Mouse (Mus musculus) limb, embryonic 15.5 days (tissue): ENCODE results near the gene Crbn. TPM values are rescaled to one million over a fixed set of nuclear protein-coding genes. Genes with fewer than 3 reads are reported as not detected.

Experiments used
- ATAC-seq: fragments of 200-750 bp; cut with Nextera tagmentation; 2 replicates; pipeline ENCODE4 v1.8.0; 2017; ENCODE audit warnings: low read depth, moderate TSS enrichment; ENCODE audit not compliant: insufficient number of reproducible peaks, low FRiP score, low TSS enrichment
- H3K27ac ChIP-seq: fragments of 300-500 bp; sonication (generic); 2 replicates; pipeline ENCODE4 v1.5.1; 2015; ENCODE audit warnings: moderate library complexity, mild to moderate bottlenecking, inconsistent platforms
- H3K27me3 ChIP-seq: fragments of 300-500 bp; sonication (generic); 2 replicates; pipeline ENCODE4 v1.6.1; 2015; ENCODE audit warnings: inconsistent platforms
- H3K36me3 ChIP-seq: fragments of 300-500 bp; sonication (generic); 2 replicates; pipeline ENCODE4 v1.6.1; 2015; ENCODE audit warnings: inconsistent platforms
- H3K4me1 ChIP-seq: fragments of 300-500 bp; sonication (generic); 2 replicates; pipeline ENCODE4 v1.6.1; 2015; ENCODE audit warnings: inconsistent platforms
- H3K4me2 ChIP-seq: fragments of 300-500 bp; sonication (generic); 2 replicates; pipeline ENCODE4 v1.6.1; 2015; ENCODE audit warnings: mild to moderate bottlenecking, inconsistent platforms
- H3K4me3 ChIP-seq: fragments of 300-500 bp; sonication (generic); 2 replicates; pipeline ENCODE4 v1.5.1; 2015; ENCODE audit warnings: mild to moderate bottlenecking, inconsistent platforms
- H3K9ac ChIP-seq: fragments of 300-500 bp; sonication (generic); 2 replicates; pipeline ENCODE4 v1.6.1; 2015; ENCODE audit warnings: inconsistent platforms
- H3K9me3 ChIP-seq: fragments of 300-500 bp; sonication (generic); 2 replicates; pipeline ENCODE4 v1.6.1; 2016; ENCODE audit warnings: inconsistent platforms
- WGBS: fragments of 180-500 bp; shearing (Covaris S2); methylation state at CpG from one replicate; pipeline ENCODE4 v1.1.7; 2015; 5-methylcytosine and 5-hydroxymethylcytosine counted together
- polyA plus RNA-seq: library from polyadenylated mRNA; unstranded; fragments of >200 nt; fragmentation: Nextera tagmentation; extraction: Ambion mirVana; gene quantifications from 2 replicates; pipeline ENCODE4 v1.2.1, GENCODE M21; 2015

The Crbn gene
- polyA plus RNA-seq, 1 experiment from 2014 or later, result 46.8 TPM

GRCm38 (mm10) chr6:106794094-106794814 is 5.6 kb downstream of the Crbn start:
- no peak overlapping the region for H3K4me3 ChIP-seq
- WGBS, result 89% methylated on average over 13 of the region's 13 CpGs
- H3K4me2 ChIP-seq, result no peak overlapping the region

GRCm38 (mm10) chr6:106793621-106794020 is 6.3 kb downstream of the Crbn start:
- no peak overlapping the region for H3K4me3 ChIP-seq
- H3K4me2 ChIP-seq, result no peak overlapping the region
- H3K9ac ChIP-seq, result no peak overlapping the region
- no peak overlapping the region for H3K27ac ChIP-seq
- H3K9me3 ChIP-seq, result no peaks in the 10 kb centered on the region
- WGBS, result 94% methylated on average over 10 of the region's 10 CpGs
- H3K36me3 ChIP-seq, result peaks cover 35% of the 10 kb centered on the region
- peaks cover 4% of the 10 kb centered on the region; the same call in 1 of the 2 replicates for H3K4me1 ChIP-seq
- H3K27me3 ChIP-seq, result no peaks in the 10 kb centered on the region
- ATAC-seq, result no peak

More at GRCm38 (mm10) chr6:106794094-106794814, 5.6 kb downstream of the Crbn start:
- no peak for ATAC-seq
- Histone ChIP-seq H3K27ac (no peak overlapping the region), H3K9ac (no peak overlapping the region), H3K27me3 (no peaks in the 10 kb centered on the region), H3K9me3 (no peaks in the 10 kb centered on the region), H3K4me1 (peaks cover 10% of the 10 kb centered on the region), H3K36me3 (peaks cover 32% of the 10 kb centered on the region)

- Histone ChIP-seq H3K4me2 (no peak overlapping the region), H3K9ac (no peak overlapping the region), H3K4me3 (no peak overlapping the region), H3K4me1 (no peaks in the 10 kb centered on the region), H3K27me3 (no peaks in the 10 kb centered on the region), H3K9me3 (no peaks in the 10 kb centered on the region), H3K36me3 (peaks cover 40% of the 10 kb centered on the region), H3K27ac (no peak overlapping the region)
- ATAC-seq, result no peak
- 94% methylated on average over 7 of the region's 7 CpGs for WGBS
These were observed 6.8 kb downstream of the Crbn start for GRCm38 (mm10) chr6:106793088-106793487.

GRCm38 (mm10) chr6:106792486-106792885 is 7.4 kb downstream of the Crbn start:
- H3K36me3 ChIP-seq, result peaks cover 42% of the 10 kb centered on the region
- WGBS, result 91% methylated on average over 5 of the region's 5 CpGs
- ATAC-seq, result no peak

GRCm38 (mm10) chr6:106791429-106791828 is 8.4 kb downstream of the Crbn start:
- no peak overlapping the region for H3K4me2 ChIP-seq
- H3K9ac ChIP-seq, result no peak overlapping the region
- no peak overlapping the region for H3K4me3 ChIP-seq
- no peaks in the 10 kb centered on the region for H3K9me3 ChIP-seq
- no peaks in the 10 kb centered on the region for H3K27me3 ChIP-seq
- peaks cover 50% of the 10 kb centered on the region for H3K36me3 ChIP-seq
- WGBS, result 91% methylated on average over 8 of the region's 8 CpGs
- no peaks in the 10 kb centered on the region for H3K4me1 ChIP-seq
- no peak overlapping the region for H3K27ac ChIP-seq
- no peak for ATAC-seq

More at GRCm38 (mm10) chr6:106792486-106792885, 7.4 kb downstream of the Crbn start:
- H3K9me3 ChIP-seq, result no peaks in the 10 kb centered on the region
- no peaks in the 10 kb centered on the region for H3K4me1 ChIP-seq
- no peak overlapping the region for H3K9ac ChIP-seq
- H3K27me3 ChIP-seq, result no peaks in the 10 kb centered on the region
- H3K27ac ChIP-seq, result no peak overlapping the region
- H3K4me2 ChIP-seq, result no peak overlapping the region
- no peak overlapping the region for H3K4me3 ChIP-seq

- Histone ChIP-seq H3K27ac (no peak overlapping the region), H3K36me3 (peaks cover 37% of the 10 kb centered on the region), H3K9me3 (no peaks in the 10 kb centered on the region), H3K4me2 (no peak overlapping the region), H3K27me3 (no peaks in the 10 kb centered on the region), H3K4me1 (no peaks in the 10 kb centered on the region), H3K4me3 (no peak overlapping the region), H3K9ac (no peak overlapping the region)
- 87% methylated on average over 3 of the region's 3 CpGs for WGBS
- no peak for ATAC-seq
These were observed 12.7 kb downstream of the Crbn start for GRCm38 (mm10) chr6:106787138-106787537.

- Histone ChIP-seq H3K27me3 (no peaks in the 10 kb centered on the region), H3K4me1 (peaks cover 12% of the 10 kb centered on the region), H3K9ac (peak overlapping the region; percentile 61), H3K36me3 (peaks cover 31% of the 10 kb centered on the region), H3K4me2 (peak overlapping the region; percentile 81), H3K27ac (no peak overlapping the region), H3K4me3 (peak overlapping the region; percentile 72), H3K9me3 (no peaks in the 10 kb centered on the region)
- no peak for ATAC-seq
- WGBS, result 36% methylated on average over 4 of the region's 4 CpGs
These were observed 29.8 kb downstream of the Crbn start for GRCm38 (mm10) chr6:106770046-106770445.

GRCm38 (mm10) chr6:106769290-106769866 is 30.5 kb downstream of the Crbn start:
- H3K27me3 ChIP-seq, result no peaks in the 10 kb centered on the region
- peak; percentile 62 for ATAC-seq
- H3K27ac ChIP-seq, result peak overlapping the region; percentile 54
- H3K4me1 ChIP-seq, result peaks cover 12% of the 10 kb centered on the region
- H3K9me3 ChIP-seq, result no peaks in the 10 kb centered on the region
- H3K36me3 ChIP-seq, result peaks cover 29% of the 10 kb centered on the region
- H3K9ac ChIP-seq, result peak overlapping the region; percentile 61
- WGBS, result under 1% methylated on average over 33 of the region's 33 CpGs
- H3K4me3 ChIP-seq, result peak overlapping the region; percentile 72
- peak overlapping the region; percentile 81 for H3K4me2 ChIP-seq

GRCm38 (mm10) chr6:106768640-106769289 is 31.1 kb downstream of the Crbn start, which contains the start of gene Trnt1:
Gene Trnt1 (plus strand): TSS chr6:106769120.
- 9% methylated on average over 35 of the region's 35 CpGs for WGBS
- H3K4me3 ChIP-seq, result peak within 1 kb of the TSS; percentile 72
- H3K4me2 ChIP-seq, result peak within 1 kb of the TSS; percentile 81
- H3K27ac ChIP-seq, result peak within 1 kb of the TSS; percentile 54
- peaks cover 25% of the 10 kb centered on the region for H3K36me3 ChIP-seq
- H3K9ac ChIP-seq, result peak within 1 kb of the TSS; percentile 61
- peaks cover 12% of the 10 kb centered on the region for H3K4me1 ChIP-seq
- peak; percentile 99 for ATAC-seq
- no peaks in the 10 kb centered on the region for H3K9me3 ChIP-seq
- H3K27me3 ChIP-seq, result no peaks in the 10 kb centered on the region

GRCm38 (mm10) chr6:106766774-106767173 is 33.1 kb downstream of the Crbn start:
- peaks cover 12% of the 10 kb centered on the region for H3K4me1 ChIP-seq
- 0 out of 2 replicates have a peak, but pooled peaks cover 1% of the 10 kb centered on the region for H3K27me3 ChIP-seq
- no peak overlapping the region for H3K4me3 ChIP-seq
- H3K9ac ChIP-seq, result no peak overlapping the region
- H3K36me3 ChIP-seq, result peaks cover 6% of the 10 kb centered on the region
- WGBS, result 72% methylated on average over 4 of the region's 4 CpGs
- H3K4me2 ChIP-seq, result no peak overlapping the region
- ATAC-seq, result no peak
- no peaks in the 10 kb centered on the region for H3K9me3 ChIP-seq
- no peak overlapping the region for H3K27ac ChIP-seq

- WGBS, result 64% methylated on average over 1 of the region's 1 CpGs
- Histone ChIP-seq H3K27me3 (0 out of 2 replicates have a peak, but pooled peaks cover 7% of the 10 kb centered on the region), H3K36me3 (no peaks in the 10 kb centered on the region), H3K4me2 (no peak overlapping the region), H3K4me1 (peaks cover 12% of the 10 kb centered on the region), H3K27ac (no peak overlapping the region), H3K9ac (no peak overlapping the region), H3K4me3 (no peak overlapping the region), H3K9me3 (no peaks in the 10 kb centered on the region)
- ATAC-seq, result no peak
These were observed 34.0 kb downstream of the Crbn start for GRCm38 (mm10) chr6:106765892-106766291.

GRCm38 (mm10) chr6:106761486-106761885 is 38.4 kb downstream of the Crbn start:
- no peak overlapping the region for H3K4me3 ChIP-seq
- WGBS, result 62% methylated on average over 1 of the region's 1 CpGs
- no peaks in the 10 kb centered on the region for H3K4me1 ChIP-seq
- H3K27me3 ChIP-seq, result 0 out of 2 replicates have a peak, but pooled peaks cover 12% of the 10 kb centered on the region
- H3K9ac ChIP-seq, result no peak overlapping the region
- no peaks in the 10 kb centered on the region for H3K9me3 ChIP-seq
- no peak for ATAC-seq
- no peak overlapping the region for H3K27ac ChIP-seq
- no peak overlapping the region for H3K4me2 ChIP-seq
- no peaks in the 10 kb centered on the region for H3K36me3 ChIP-seq
